Mouse (Mus musculus): ENCODE measurements around the gene Cd200r4.

The Cd200r4 gene

GRCm38 (mm10) chr16:44875178-44875577 lies 63.6 kb downstream of the Cd200r4 start:
- DNase-seq (ENCODE audit: low read depth, low spot score): no peak

GRCm38 (mm10) chr16:44876625-44877024 lies 65.1 kb downstream of the Cd200r4 start:
- DNase-seq (ENCODE audit: low read depth, low spot score): no peak

- no peak for DNase-seq (ENCODE audit: low read depth, low spot score)
Observed at GRCm38 (mm10) chr16:44877595-44877994, 66.1 kb downstream of the Cd200r4 start.

All from ZHBTc4 (cell line).